Mouse (Mus musculus) hindbrain, postnatal 0 days (tissue): Measurements from ENCODE around the gene Abcg5. TPM values are rescaled to one million over a fixed set of nuclear protein-coding genes. Genes with fewer than 3 reads are reported as not detected.

Source experiments
- ATAC-seq: fragments of 200-750 bp; cut with Nextera tagmentation; 2 replicates; pipeline ENCODE4 v1.8.0; 2017; ENCODE audit warnings: mild to moderate bottlenecking, moderate TSS enrichment, moderate library complexity
- DNase-seq: peaks from one replicate; pipeline ENCODE4 v3.0.0-alpha.2; 2015; ENCODE audit warnings: low spot score
- H3K27ac ChIP-seq: fragments of 300-500 bp; sonication (generic); 2 replicates; pipeline ENCODE4 v1.5.1; 2014; ENCODE audit warnings: mild to moderate bottlenecking
- H3K27me3 ChIP-seq: fragments of 300-500 bp; sonication (generic); 2 replicates; pipeline ENCODE4 v1.6.1; 2014; ENCODE audit warnings: low read length, mixed read lengths; ENCODE audit not compliant: insufficient read depth
- H3K36me3 ChIP-seq: fragments of 300-500 bp; sonication (generic); 2 replicates; pipeline ENCODE4 v1.6.1; 2014; ENCODE audit warnings: low read length, mixed read lengths; ENCODE audit not compliant: insufficient read depth
- H3K4me1 ChIP-seq: fragments of 300-500 bp; sonication (generic); 2 replicates; pipeline ENCODE4 v1.6.1; 2014; ENCODE audit warnings: antibody characterized with exemption, low read length, mixed read lengths; ENCODE audit not compliant: insufficient read depth
- H3K4me2 ChIP-seq: fragments of 300-500 bp; sonication (generic); 2 replicates; pipeline ENCODE4 v1.6.1; 2014; ENCODE audit warnings: low read depth, mild to moderate bottlenecking, low read length, moderate library complexity, mixed read lengths
- H3K4me3 ChIP-seq: fragments of 300-500 bp; sonication (generic); 2 replicates; pipeline ENCODE4 v1.5.1; 2014; ENCODE audit warnings: low read length
- H3K9ac ChIP-seq: fragments of 300-500 bp; sonication (generic); replicated peaks from 2 replicates; pipeline ENCODE4 v1.6.1; 2014; ENCODE audit warnings: mild to moderate bottlenecking, low read length, moderate library complexity, mixed read lengths
- H3K9me3 ChIP-seq: fragments of 300-500 bp; sonication (generic); 2 replicates; pipeline ENCODE4 v1.6.1; 2016; ENCODE audit warnings: low read length, mixed read lengths
- CTCF ChIP-seq: IDR thresholded peaks from 2 replicates; pipeline ENCODE4 v1.5.1; 2016; ENCODE audit warnings: antibody characterized with exemption, control low read depth, low read depth
- WGBS: fragments of 180-500 bp; shearing (Covaris S2); extraction: QIAGEN DNeasy Blood & Tissue Kit; methylation state at CpG from one replicate; pipeline ENCODE4 v1.1.7; 2014; 5-methylcytosine and 5-hydroxymethylcytosine counted together
- polyA plus RNA-seq: library from polyadenylated mRNA; unstranded; fragments of >200 nt; fragmentation: Nextera tagmentation; extraction: Ambion mirVana; gene quantifications from 2 replicates; pipeline ENCODE4 v1.2.1, GENCODE M21; 2015
- total RNA-seq: library from RNA; depleted of rRNA; stranded (reverse); fragments of >200 nt; gene quantifications from 2 replicates; pipeline ENCODE4 v1.2.3, GENCODE M21; 2014

Gene Abcg5
- total and polyA plus RNA-seq, 2 experiments from 2014 or later, result 1.4 to 2.4 TPM

- Histone ChIP-seq H3K9ac (no peak overlapping the region), H3K27ac (no peak overlapping the region), H3K27me3 (no peaks in the 10 kb centered on the region), H3K4me3 (no peak overlapping the region), H3K36me3 (no peaks in the 10 kb centered on the region), H3K9me3 (no peaks in the 10 kb centered on the region), H3K4me2 (no peak overlapping the region), H3K4me1 (no peaks in the 10 kb centered on the region)
- no peak for DNase-seq
- WGBS, result 71% methylated on average over 3 of the region's 3 CpGs
- no peak for ATAC-seq
- no peak for TF ChIP-seq CTCF
These were observed 62.7 kb downstream of the Abcg5 start for GRCm38 (mm10) chr17:84620076-84620475.

GRCm38 (mm10) chr17:84619112-84619511 is 63.7 kb downstream of the Abcg5 start:
- DNase-seq (no peak), ATAC-seq (no peak)
- H3K4me2 ChIP-seq, result no peak overlapping the region
- no peak overlapping the region for H3K9ac ChIP-seq
- H3K27ac ChIP-seq, result no peak overlapping the region
- H3K9me3 ChIP-seq, result no peaks in the 10 kb centered on the region
- H3K36me3 ChIP-seq, result no peaks in the 10 kb centered on the region
- no peak overlapping the region for H3K4me3 ChIP-seq
- no peak for TF ChIP-seq CTCF
- 79% methylated on average over 7 of the region's 7 CpGs for WGBS
- H3K4me1 ChIP-seq, result no peaks in the 10 kb centered on the region
- no peaks in the 10 kb centered on the region for H3K27me3 ChIP-seq

GRCm38 (mm10) chr17:84617953-84618352 is 64.9 kb downstream of the Abcg5 start:
- TF ChIP-seq CTCF, result no peak
- 97% methylated on average over 6 of the region's 6 CpGs for WGBS
- H3K9ac ChIP-seq, result no peak overlapping the region
- H3K27ac ChIP-seq, result no peak overlapping the region
- H3K9me3 ChIP-seq, result no peaks in the 10 kb centered on the region
- H3K36me3 ChIP-seq, result no peaks in the 10 kb centered on the region
- no peaks in the 10 kb centered on the region for H3K4me1 ChIP-seq
- H3K27me3 ChIP-seq, result no peaks in the 10 kb centered on the region
- DNase-seq, result no peak
- no peak overlapping the region for H3K4me2 ChIP-seq
- H3K4me3 ChIP-seq, result no peak overlapping the region
- no peak for ATAC-seq

- no peak for TF ChIP-seq CTCF
- H3K4me3 ChIP-seq, result no peak overlapping the region
- H3K4me1 ChIP-seq, result no peaks in the 10 kb centered on the region
- ATAC-seq (no peak), DNase-seq (no peak)
- no peak overlapping the region for H3K9ac ChIP-seq
- H3K4me2 ChIP-seq, result no peak overlapping the region
- H3K36me3 ChIP-seq, result no peaks in the 10 kb centered on the region
- no peaks in the 10 kb centered on the region for H3K9me3 ChIP-seq
- no peaks in the 10 kb centered on the region for H3K27me3 ChIP-seq
- 87% methylated on average over 6 of the region's 6 CpGs for WGBS
- no peak overlapping the region for H3K27ac ChIP-seq
These were observed 66.2 kb downstream of the Abcg5 start for GRCm38 (mm10) chr17:84616526-84617074.

- no peaks in the 10 kb centered on the region for H3K36me3 ChIP-seq
- H3K9ac ChIP-seq, result no peak overlapping the region
- WGBS, result 79% methylated on average over 11 of the region's 11 CpGs
- H3K27me3 ChIP-seq, result no peaks in the 10 kb centered on the region
- no peak overlapping the region for H3K4me3 ChIP-seq
- TF ChIP-seq CTCF, result no peak
- H3K9me3 ChIP-seq, result no peaks in the 10 kb centered on the region
- no peak for ATAC-seq
- no peak for DNase-seq
- H3K4me2 ChIP-seq, result no peak overlapping the region
- no peaks in the 10 kb centered on the region for H3K4me1 ChIP-seq
- no peak overlapping the region for H3K27ac ChIP-seq
These were observed 67.0 kb downstream of the Abcg5 start for GRCm38 (mm10) chr17:84615811-84616210.

GRCm38 (mm10) chr17:84611971-84612370 is 70.8 kb downstream of the Abcg5 start:
- Histone ChIP-seq H3K9me3 (no peaks in the 10 kb centered on the region), H3K4me2 (no peak overlapping the region), H3K9ac (no peak overlapping the region), H3K36me3 (no peaks in the 10 kb centered on the region), H3K4me3 (no peak overlapping the region), H3K27ac (no peak overlapping the region), H3K4me1 (no peaks in the 10 kb centered on the region), H3K27me3 (no peaks in the 10 kb centered on the region)
- no peak for ATAC-seq
- no peak for DNase-seq
- 86% methylated on average over 7 of the region's 7 CpGs for WGBS
- no peak for TF ChIP-seq CTCF

- no peaks in the 10 kb centered on the region for H3K4me1 ChIP-seq
- DNase-seq (no peak), ATAC-seq (no peak)
- no peak overlapping the region for H3K9ac ChIP-seq
- H3K4me3 ChIP-seq, result no peak overlapping the region
- 86% methylated on average over 9 of the region's 9 CpGs for WGBS
- H3K9me3 ChIP-seq, result no peaks in the 10 kb centered on the region
- TF ChIP-seq CTCF, result no peak
- no peaks in the 10 kb centered on the region for H3K36me3 ChIP-seq
- no peak overlapping the region for H3K4me2 ChIP-seq
- H3K27me3 ChIP-seq, result no peaks in the 10 kb centered on the region
- no peak overlapping the region for H3K27ac ChIP-seq
These were observed 71.3 kb downstream of the Abcg5 start for GRCm38 (mm10) chr17:84611500-84611899.
